Mouse (Mus musculus): Measurements from ENCODE around the gene Pdzph1. TPM values are rescaled to one million over a fixed set of nuclear protein-coding genes. Genes with fewer than 3 reads are reported as not detected.

Pdzph1 gene
- not detected in 2 replicates for polyA plus RNA-seq (2014; fragmentation: Nextera tagmentation; extraction: Ambion mirVana)

DNA sequence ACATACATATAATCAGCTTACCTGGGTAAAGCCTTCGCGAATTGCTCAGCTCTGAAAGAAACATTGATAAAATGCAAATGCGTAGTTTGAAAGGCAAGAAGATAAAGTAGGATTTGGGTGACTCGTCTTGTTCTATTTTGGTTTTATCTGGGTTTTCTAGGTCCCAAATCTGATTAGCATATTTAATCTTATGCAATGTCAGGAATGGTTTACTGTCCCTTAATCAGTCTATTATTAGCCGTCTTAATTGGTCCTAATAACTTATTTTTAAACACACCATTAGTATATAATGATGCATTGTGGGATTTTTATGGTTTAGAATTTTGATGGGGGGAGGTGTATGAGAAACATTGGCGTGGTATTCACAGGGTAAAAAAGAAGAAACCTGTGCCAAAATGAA lies at the start of gene Pdzph1:
TSS of gene Pdzph1 (minus strand) at position 101 of the 400 bp plus-strand sequence.
- Histone ChIP-seq H3K27me3 (ENCODE audit: control insufficient read depth, insufficient read depth, low read length) (no peaks in the 10 kb centered on the region), H3K27ac (ENCODE audit: low read length) (no peak within 1 kb of the TSS), H3K4me1 (ENCODE audit: control insufficient read depth, insufficient read depth, low read length) (no peaks in the 10 kb centered on the region), H3K4me2 (replicated peaks; ENCODE audit: low read depth, low read length) (no peak within 1 kb of the TSS), H3K9ac (replicated peaks; ENCODE audit: low read depth, low read length) (no peak within 1 kb of the TSS), H3K9me3 (ENCODE audit: control insufficient read depth, low read depth, low read length) (no peaks in the 10 kb centered on the region), H3K36me3 (ENCODE audit: control insufficient read depth, insufficient read depth, low read length) (no peaks in the 10 kb centered on the region), H3K4me3 (ENCODE audit: low read depth, low read length) (no peak within 1 kb of the TSS)
- ATAC-seq (ENCODE audit: insufficient number of reproducible peaks, insufficient read depth, low FRiP score, low read depth) = no peak
- WGBS = 86% methylated on average over 6 of the region's 6 CpGs

DNA sequence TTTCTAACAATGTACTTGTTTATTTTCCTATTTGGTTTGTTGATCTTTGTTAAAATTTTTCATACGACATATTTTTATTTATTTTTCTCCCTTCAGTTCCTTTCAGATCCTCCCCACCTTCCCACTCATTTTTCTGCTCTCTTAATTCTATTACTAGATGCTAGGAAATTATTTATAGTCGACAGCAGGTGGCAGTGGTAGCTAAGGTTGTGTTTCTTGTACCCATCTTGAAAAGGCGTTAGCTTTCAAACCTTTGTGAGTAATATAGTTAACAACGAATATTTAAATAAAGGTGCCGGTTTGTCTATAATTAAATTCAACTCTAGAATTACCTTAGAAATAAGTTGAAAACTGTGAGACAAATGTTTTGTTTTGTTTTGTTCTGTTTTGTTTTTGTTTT lies 48.6 kb upstream of the Pdzph1 start:
- no peaks in the 10 kb centered on the region for H3K27me3 ChIP-seq (ENCODE audit: control insufficient read depth, insufficient read depth, low read length)
- H3K9ac ChIP-seq (replicated peaks; ENCODE audit: low read depth, low read length) = no peak overlapping the region
- no peak overlapping the region for H3K4me2 ChIP-seq (replicated peaks; ENCODE audit: low read depth, low read length)
- H3K4me3 ChIP-seq (ENCODE audit: low read depth, low read length) = no peak overlapping the region
- no peak for ATAC-seq (ENCODE audit: insufficient number of reproducible peaks, insufficient read depth, low FRiP score, low read depth)
- no peaks in the 10 kb centered on the region for H3K9me3 ChIP-seq (ENCODE audit: control insufficient read depth, low read depth, low read length)
- H3K36me3 ChIP-seq (ENCODE audit: control insufficient read depth, insufficient read depth, low read length) = no peaks in the 10 kb centered on the region
- H3K27ac ChIP-seq (ENCODE audit: low read length) = no peak overlapping the region
- no peaks in the 10 kb centered on the region for H3K4me1 ChIP-seq (ENCODE audit: control insufficient read depth, insufficient read depth, low read length)
- WGBS = 45% methylated on average over 5 of the region's 5 CpGs

DNA sequence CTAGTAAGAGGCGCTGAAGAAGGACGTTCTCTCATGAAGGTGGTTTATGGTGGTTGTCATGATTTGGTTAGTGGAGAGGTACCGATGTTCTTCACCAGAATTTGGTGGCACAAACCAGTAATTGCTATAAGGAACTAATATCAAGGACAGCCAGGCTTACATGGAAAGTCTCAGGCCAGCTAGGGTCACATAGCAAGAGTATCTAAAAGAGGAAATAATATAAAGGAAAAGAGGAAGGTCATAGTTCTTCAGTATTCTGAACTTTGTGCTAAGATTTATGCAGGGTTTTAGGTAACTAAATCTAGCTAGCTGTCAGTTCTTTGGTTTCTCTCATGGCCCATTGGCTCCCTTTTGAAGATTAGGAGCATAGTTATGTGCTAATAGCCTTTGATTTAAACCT lies 42.3 kb upstream of the Pdzph1 start:
- Histone ChIP-seq H3K4me1 (ENCODE audit: control insufficient read depth, insufficient read depth, low read length) (no peaks in the 10 kb centered on the region), H3K4me2 (replicated peaks; ENCODE audit: low read depth, low read length) (no peak overlapping the region), H3K27me3 (ENCODE audit: control insufficient read depth, insufficient read depth, low read length) (no peaks in the 10 kb centered on the region), H3K9me3 (ENCODE audit: control insufficient read depth, low read depth, low read length) (no peaks in the 10 kb centered on the region), H3K27ac (ENCODE audit: low read length) (no peak overlapping the region), H3K4me3 (ENCODE audit: low read depth, low read length) (no peak overlapping the region), H3K9ac (replicated peaks; ENCODE audit: low read depth, low read length) (no peak overlapping the region), H3K36me3 (ENCODE audit: control insufficient read depth, insufficient read depth, low read length) (no peaks in the 10 kb centered on the region)
- no peak for ATAC-seq (ENCODE audit: insufficient number of reproducible peaks, insufficient read depth, low FRiP score, low read depth)
- 87% methylated on average over 3 of the region's 3 CpGs for WGBS

DNA sequence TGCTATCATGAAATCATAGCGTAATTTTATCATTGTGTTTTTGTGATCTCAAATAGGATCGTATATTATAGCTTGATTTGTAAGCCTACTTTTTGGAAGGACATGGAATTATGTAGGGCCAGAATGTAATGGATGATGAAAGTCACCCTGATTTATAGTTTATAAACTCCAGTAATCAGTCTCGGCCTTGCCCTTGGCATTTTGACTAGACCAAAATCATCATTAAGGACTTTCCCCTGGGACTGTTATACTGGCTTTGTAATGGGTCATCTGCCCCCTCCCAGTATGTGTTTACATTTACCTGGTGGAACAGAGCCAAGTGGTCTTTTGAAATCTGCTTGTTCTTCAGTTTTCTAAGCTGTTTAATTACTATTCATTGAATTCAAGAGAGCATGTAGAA lies 35.2 kb upstream of the Pdzph1 start:
- H3K4me3 ChIP-seq (ENCODE audit: low read depth, low read length) = no peak overlapping the region
- no peaks in the 10 kb centered on the region for H3K27me3 ChIP-seq (ENCODE audit: control insufficient read depth, insufficient read depth, low read length)
- no peaks in the 10 kb centered on the region for H3K36me3 ChIP-seq (ENCODE audit: control insufficient read depth, insufficient read depth, low read length)
- no peak overlapping the region for H3K27ac ChIP-seq (ENCODE audit: low read length)
- H3K9ac ChIP-seq (replicated peaks; ENCODE audit: low read depth, low read length) = no peak overlapping the region
- H3K4me1 ChIP-seq (ENCODE audit: control insufficient read depth, insufficient read depth, low read length) = no peaks in the 10 kb centered on the region
- ATAC-seq (ENCODE audit: insufficient number of reproducible peaks, insufficient read depth, low FRiP score, low read depth) = no peak
- no peaks in the 10 kb centered on the region for H3K9me3 ChIP-seq (ENCODE audit: control insufficient read depth, low read depth, low read length)
- WGBS = 63% methylated on average over 3 of the region's 3 CpGs
- H3K4me2 ChIP-seq (replicated peaks; ENCODE audit: low read depth, low read length) = no peak overlapping the region

DNA sequence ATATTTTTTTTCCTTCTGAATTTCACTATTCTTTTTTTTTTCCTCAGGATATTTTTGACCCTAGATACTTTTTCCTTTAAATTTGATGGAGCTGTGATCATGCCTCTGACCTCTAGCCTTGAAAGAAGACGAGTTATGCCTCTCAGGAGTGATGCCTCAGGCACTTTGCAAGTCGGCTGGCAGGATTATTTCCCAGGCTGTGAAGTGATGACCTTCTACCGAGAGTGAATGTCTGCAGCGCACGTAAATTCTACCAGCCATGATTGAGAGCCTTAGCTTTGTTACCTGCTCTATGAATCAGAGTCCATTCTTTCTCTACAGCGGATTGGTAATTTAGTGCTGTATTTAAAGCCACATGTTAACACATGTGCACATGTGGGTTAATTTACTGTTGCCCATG lies 33.3 kb upstream of the Pdzph1 start:
- Histone ChIP-seq H3K9me3 (ENCODE audit: control insufficient read depth, low read depth, low read length) (no peaks in the 10 kb centered on the region), H3K27ac (ENCODE audit: low read length) (no peak overlapping the region), H3K36me3 (ENCODE audit: control insufficient read depth, insufficient read depth, low read length) (no peaks in the 10 kb centered on the region), H3K4me2 (replicated peaks; ENCODE audit: low read depth, low read length) (no peak overlapping the region), H3K4me1 (ENCODE audit: control insufficient read depth, insufficient read depth, low read length) (no peaks in the 10 kb centered on the region), H3K4me3 (ENCODE audit: low read depth, low read length) (no peak overlapping the region), H3K9ac (replicated peaks; ENCODE audit: low read depth, low read length) (no peak overlapping the region), H3K27me3 (ENCODE audit: control insufficient read depth, insufficient read depth, low read length) (no peaks in the 10 kb centered on the region)
- 34% methylated on average over 6 of the region's 6 CpGs for WGBS
- no peak for ATAC-seq (ENCODE audit: insufficient number of reproducible peaks, insufficient read depth, low FRiP score, low read depth)

- Histone ChIP-seq H3K27me3 (ENCODE audit: control insufficient read depth, insufficient read depth, low read length) (no peaks in the 10 kb centered on the region), H3K9ac (replicated peaks; ENCODE audit: low read depth, low read length) (no peak overlapping the region), H3K4me2 (replicated peaks; ENCODE audit: low read depth, low read length) (no peak overlapping the region), H3K4me3 (ENCODE audit: low read depth, low read length) (no peak overlapping the region), H3K27ac (ENCODE audit: low read length) (no peak overlapping the region), H3K9me3 (ENCODE audit: control insufficient read depth, low read depth, low read length) (no peaks in the 10 kb centered on the region), H3K36me3 (ENCODE audit: control insufficient read depth, insufficient read depth, low read length) (no peaks in the 10 kb centered on the region), H3K4me1 (ENCODE audit: control insufficient read depth, insufficient read depth, low read length) (no peaks in the 10 kb centered on the region)
- 53% methylated on average over 4 of the region's 5 CpGs for WGBS
- ATAC-seq (ENCODE audit: insufficient number of reproducible peaks, insufficient read depth, low FRiP score, low read depth) = no peak
Observed at GRCm38 (mm10) chr17:59023971-59024370, 32.8 kb upstream of the Pdzph1 start.

- Histone ChIP-seq H3K4me3 (ENCODE audit: low read depth, low read length) (no peak overlapping the region), H3K9ac (replicated peaks; ENCODE audit: low read depth, low read length) (no peak overlapping the region), H3K9me3 (ENCODE audit: control insufficient read depth, low read depth, low read length) (no peaks in the 10 kb centered on the region), H3K4me1 (ENCODE audit: control insufficient read depth, insufficient read depth, low read length) (no peaks in the 10 kb centered on the region), H3K27me3 (ENCODE audit: control insufficient read depth, insufficient read depth, low read length) (no peaks in the 10 kb centered on the region), H3K4me2 (replicated peaks; ENCODE audit: low read depth, low read length) (no peak overlapping the region), H3K36me3 (ENCODE audit: control insufficient read depth, insufficient read depth, low read length) (no peaks in the 10 kb centered on the region), H3K27ac (ENCODE audit: low read length) (no peak overlapping the region)
- WGBS = 88% methylated on average over 4 of the region's 4 CpGs
- no peak for ATAC-seq (ENCODE audit: insufficient number of reproducible peaks, insufficient read depth, low FRiP score, low read depth)
Observed at GRCm38 (mm10) chr17:59018666-59019065, 27.5 kb upstream of the Pdzph1 start.

DNA sequence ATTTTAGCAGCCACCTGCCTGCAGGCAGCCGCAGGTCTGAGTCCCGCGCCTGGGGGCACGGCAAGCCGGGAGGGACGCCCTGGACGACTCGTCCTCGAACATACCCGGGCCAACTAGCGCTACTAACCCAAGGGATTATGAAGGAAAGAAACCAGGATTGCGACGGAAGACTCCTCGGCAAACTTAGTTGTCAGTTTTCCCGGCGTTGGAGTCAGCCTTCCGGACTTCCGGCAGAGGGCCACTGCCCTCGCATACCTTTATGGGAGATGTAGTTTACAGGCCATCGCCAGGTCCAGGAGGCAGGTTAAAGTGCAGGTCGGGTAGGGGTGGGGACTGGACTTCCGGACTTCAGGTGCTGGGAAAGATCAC lies 21.9 kb upstream of the Pdzph1 start, which contains the start of gene Nudt12:
TSS of gene Nudt12 (minus strand) at position 282 of the 369 bp plus-strand sequence.
- WGBS = 0% methylated on average over 22 of the region's 22 CpGs
- ATAC-seq (ENCODE audit: insufficient number of reproducible peaks, insufficient read depth, low FRiP score, low read depth) = peak; percentile 86; the same call in 1 of the 2 replicates
- Histone ChIP-seq H3K4me3 (ENCODE audit: low read depth, low read length) (peak within 1 kb of the TSS; percentile 63), H3K9me3 (ENCODE audit: control insufficient read depth, low read depth, low read length) (no peaks in the 10 kb centered on the region), H3K4me1 (ENCODE audit: control insufficient read depth, insufficient read depth, low read length) (no peaks in the 10 kb centered on the region), H3K4me2 (replicated peaks; ENCODE audit: low read depth, low read length) (peak within 1 kb of the TSS; percentile 81), H3K27me3 (ENCODE audit: control insufficient read depth, insufficient read depth, low read length) (no peaks in the 10 kb centered on the region), H3K36me3 (ENCODE audit: control insufficient read depth, insufficient read depth, low read length) (no peaks in the 10 kb centered on the region), H3K27ac (ENCODE audit: low read length) (peak within 1 kb of the TSS; percentile 49; the same call in 1 of the 2 replicates), H3K9ac (replicated peaks; ENCODE audit: low read depth, low read length) (peak within 1 kb of the TSS; percentile 33)

DNA sequence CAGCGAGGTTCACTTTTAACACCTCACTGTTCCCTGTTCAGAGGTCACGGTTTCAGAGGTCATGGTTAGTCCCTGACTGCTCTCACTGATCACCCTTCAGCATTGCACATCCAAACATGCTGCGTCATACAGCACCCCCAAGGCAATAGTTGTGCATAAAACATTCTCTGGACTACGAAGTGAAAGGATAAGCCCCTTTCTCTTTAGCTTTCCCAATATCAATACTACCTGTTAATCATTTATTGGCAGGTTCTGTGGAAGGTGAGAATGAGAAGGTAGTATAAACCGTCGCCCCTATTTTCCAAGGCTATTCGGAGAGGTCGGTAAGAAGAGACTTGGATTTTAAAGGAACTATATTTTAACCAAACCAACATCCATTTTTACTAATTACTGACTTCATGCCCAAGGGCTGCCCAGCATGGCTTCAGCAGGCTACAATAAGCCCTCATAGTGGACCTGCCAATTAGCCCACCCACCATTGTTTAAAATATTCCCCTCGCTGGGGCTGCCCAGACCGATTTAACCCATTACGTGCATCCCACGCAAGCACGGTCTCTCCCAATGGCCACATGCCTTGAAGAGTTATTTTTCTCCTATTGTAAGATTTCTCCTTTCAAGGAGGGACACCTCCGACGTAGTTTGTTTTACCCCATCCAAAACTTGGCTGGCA lies 21.4 kb upstream of the Pdzph1 start:
- ATAC-seq (ENCODE audit: insufficient number of reproducible peaks, insufficient read depth, low FRiP score, low read depth) = peak; percentile 51; the same call in 1 of the 2 replicates
- Histone ChIP-seq H3K27me3 (ENCODE audit: control insufficient read depth, insufficient read depth, low read length) (no peaks in the 10 kb centered on the region), H3K36me3 (ENCODE audit: control insufficient read depth, insufficient read depth, low read length) (no peaks in the 10 kb centered on the region), H3K4me3 (ENCODE audit: low read depth, low read length) (peak overlapping the region; percentile 63), H3K9ac (replicated peaks; ENCODE audit: low read depth, low read length) (peak overlapping the region; percentile 33), H3K4me2 (replicated peaks; ENCODE audit: low read depth, low read length) (peak overlapping the region; percentile 81), H3K9me3 (ENCODE audit: control insufficient read depth, low read depth, low read length) (no peaks in the 10 kb centered on the region), H3K27ac (ENCODE audit: low read length) (peak overlapping the region; percentile 49; the same call in 1 of the 2 replicates), H3K4me1 (ENCODE audit: control insufficient read depth, insufficient read depth, low read length) (no peaks in the 10 kb centered on the region)
- 9% methylated on average over 15 of the region's 15 CpGs for WGBS
